Mouse (Mus musculus): ENCODE measurements around the gene Ankrd33b.

Gene Ankrd33b

GRCm38 (mm10) chr15:31304302-31304701, 63.2 kb downstream of the Ankrd33b start:
- no peak for DNase-seq (ENCODE audit: low spot score in 2 of 2)

- no peak for DNase-seq (ENCODE audit: low spot score in 2 of 2)
Observed at GRCm38 (mm10) chr15:31302293-31302990, 65.1 kb downstream of the Ankrd33b start.

DNA sequence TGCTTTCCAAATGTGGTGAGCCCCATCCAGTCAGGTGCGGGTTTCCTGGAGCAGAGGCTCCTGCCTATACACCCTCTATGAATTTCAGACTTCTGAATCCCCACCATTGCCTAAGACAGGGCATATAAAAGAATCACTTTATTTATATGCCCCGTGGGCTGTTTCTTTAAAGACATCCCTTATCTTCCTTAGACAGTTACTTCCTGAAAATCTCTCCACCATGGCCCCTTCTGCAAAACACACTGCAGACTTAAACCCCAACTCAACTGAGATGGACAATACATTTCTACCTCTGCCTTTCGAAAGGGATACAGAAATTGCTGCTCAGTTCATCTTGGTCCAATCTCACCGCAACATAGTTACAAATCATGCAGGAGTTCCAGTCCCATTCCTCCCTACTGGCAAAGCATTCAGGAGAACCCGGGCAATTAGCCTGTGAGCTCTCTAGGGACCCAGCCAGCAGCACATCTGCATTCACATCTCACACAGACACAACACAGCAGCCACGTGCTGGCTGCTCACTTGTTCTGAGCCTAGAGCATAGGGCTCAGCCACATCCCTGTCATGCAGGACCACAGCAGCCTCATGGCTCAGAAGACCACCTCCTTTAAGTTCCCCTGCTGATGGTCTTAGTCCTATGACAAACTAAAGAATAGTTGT, 68.1 kb downstream of the Ankrd33b start:
- DNase-seq (ENCODE audit: low spot score in 2 of 2) = peak in 1 of 2 experiments; percentile 34

DNA sequence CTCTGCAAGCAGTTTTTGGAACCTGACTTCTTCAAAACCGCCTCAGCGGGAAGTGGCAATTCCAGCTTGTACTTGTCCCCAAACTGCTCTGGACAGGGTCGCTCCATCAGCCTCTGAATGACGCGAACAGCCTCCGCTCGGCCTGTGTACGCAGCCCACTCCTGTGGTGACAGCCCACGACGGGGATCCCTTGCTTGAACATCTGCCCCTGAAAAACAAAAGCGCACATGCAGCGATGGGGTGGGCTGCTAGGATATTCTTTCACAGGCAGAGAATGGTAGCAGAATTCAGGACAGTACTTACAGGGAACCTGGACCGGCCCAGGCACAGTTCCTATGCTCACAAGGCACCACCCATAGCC, 69.8 kb downstream of the Ankrd33b start:
- no peak for DNase-seq (ENCODE audit: low spot score in 2 of 2)

DNA sequence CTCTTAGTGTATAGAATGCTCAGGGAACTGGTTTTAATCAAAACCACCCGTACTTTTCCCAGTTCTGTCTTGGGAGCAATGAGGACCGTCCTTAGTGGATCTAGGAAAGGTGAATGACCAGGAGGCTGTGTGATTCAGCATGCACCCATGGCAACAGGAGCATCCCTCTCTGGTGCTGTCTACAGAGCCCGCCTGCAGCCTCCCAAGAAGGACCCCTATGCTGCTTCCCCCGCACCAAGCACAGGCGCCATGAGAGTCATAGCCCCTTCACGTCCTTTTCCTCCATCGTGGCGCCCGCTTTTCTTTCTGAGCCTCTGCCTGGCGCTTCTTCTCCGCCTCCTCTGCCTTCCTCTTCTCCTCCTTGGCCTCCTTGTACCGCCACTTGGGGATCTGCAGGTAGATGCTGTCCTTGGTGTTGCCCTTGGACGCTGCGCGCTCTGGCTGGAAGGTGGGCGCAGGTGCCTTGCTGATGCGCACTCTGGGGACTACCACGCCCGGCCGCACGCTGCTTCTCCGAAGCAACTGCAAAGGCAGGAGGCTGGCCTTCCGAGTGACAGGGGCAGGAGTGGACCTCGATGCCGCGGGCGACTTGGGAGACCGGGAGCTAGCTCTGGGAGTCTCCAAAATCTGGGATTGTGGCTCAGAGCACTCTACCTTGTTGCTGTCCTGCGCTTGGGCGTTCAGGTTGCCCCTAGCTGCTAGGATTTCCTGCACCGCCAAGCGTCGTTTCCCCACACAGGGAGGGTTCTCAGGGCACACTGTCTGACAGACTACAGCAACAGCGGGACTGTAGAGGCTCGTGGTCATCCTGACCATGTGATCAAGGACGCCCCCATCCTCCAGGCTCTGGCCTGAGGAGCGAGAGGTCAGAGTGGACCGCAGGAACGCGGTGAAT, 70.4 kb downstream of the Ankrd33b start:
- no peak for DNase-seq (ENCODE audit: low spot score in 2 of 2)

- DNase-seq (ENCODE audit: low spot score in 2 of 2) = no peak
Observed at GRCm38 (mm10) chr15:31294311-31294710, 73.2 kb downstream of the Ankrd33b start.

DNA sequence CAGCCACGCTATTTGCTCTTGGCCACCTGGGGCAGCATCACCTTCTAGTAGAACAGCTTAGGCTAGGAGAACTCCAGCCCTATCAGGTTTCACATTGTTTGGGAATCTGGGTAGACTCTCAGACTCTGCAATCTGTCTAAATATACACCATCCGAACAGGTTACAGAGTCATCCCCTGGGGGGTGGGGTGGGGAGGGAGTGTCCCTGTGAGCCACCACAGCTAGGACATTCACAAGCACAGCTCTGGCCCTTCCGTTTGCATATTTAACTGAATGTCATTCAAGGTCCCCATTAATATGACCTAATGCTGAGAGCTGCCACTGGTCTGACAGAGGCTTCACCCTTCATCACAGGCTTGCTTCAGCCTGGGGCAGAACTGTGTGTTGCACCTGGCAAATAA, 74.9 kb downstream of the Ankrd33b start:
- DNase-seq (ENCODE audit: low spot score in 2 of 2) = no peak

DNA sequence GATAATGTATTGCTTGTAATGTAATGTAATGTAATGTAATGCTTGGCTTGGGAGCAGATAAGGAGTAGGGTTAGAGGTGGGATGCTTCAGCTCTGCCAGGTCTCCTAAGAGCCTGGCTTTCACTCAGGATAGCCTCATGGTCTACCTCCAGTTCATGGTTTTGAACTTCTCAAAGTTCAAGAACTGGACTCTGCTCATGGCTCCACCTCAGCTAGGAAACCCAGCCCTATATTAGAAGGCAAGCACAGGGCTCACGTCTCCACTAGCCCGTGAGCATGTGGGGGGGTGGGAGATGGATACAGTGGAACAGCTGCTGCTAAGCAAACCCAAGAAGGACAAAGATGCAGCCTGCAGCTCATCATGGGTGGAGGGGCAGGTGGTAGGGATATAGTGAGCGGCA, 81.8 kb downstream of the Ankrd33b start:
- no peak for DNase-seq (ENCODE audit: low spot score in 2 of 2)

- peak in 1 of 2 experiments; percentile 26 for DNase-seq (ENCODE audit: low spot score in 2 of 2)
Observed at GRCm38 (mm10) chr15:31284922-31285631, 82.4 kb downstream of the Ankrd33b start.

DNA sequence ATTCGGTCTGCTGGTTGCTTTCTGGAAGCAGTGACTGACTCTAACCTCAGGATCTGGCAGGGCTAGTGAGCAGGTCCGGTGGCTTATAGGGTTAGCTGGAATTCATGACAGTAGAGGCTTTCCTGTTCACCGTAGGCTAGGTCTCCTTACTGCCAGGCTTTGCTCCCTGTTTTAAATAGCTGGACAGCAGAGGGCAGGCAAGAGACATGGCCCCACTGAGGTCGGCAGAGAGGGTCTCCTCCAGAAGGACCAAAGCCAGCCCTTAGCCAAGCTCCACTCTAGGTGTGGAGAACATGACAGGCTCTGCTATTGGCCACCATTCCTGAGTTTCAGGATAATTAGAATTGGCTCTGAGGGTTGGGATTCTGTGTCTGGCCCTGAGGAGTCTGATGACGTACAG, 83.4 kb downstream of the Ankrd33b start:
- DNase-seq (ENCODE audit: low spot score in 2 of 2) = no peak

DNA sequence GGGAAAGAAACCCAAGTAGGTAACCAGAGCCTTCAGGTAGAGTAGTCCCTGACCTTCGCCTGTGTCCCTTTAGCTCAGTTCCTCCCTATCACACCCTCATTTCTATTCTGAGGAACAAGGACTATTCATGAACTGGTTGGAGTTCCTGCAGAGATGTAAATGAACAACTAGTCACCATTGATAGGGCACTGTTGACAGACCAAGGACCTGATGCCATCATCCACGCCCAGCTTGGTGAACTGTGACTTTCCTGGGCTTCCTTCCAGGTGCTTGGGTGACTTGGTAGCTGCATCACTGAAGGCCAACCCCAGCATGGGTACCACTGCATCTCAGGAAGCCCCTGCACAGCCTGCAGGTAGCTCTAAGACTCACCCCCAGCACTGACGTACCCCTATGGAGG, 85.2 kb downstream of the Ankrd33b start:
- DNase-seq (ENCODE audit: low spot score in 2 of 2) = no peak

GRCm38 (mm10) chr15:31281830-31282229, 85.7 kb downstream of the Ankrd33b start:
- no peak for DNase-seq (ENCODE audit: low spot score in 2 of 2)

GRCm38 (mm10) chr15:31280683-31281082, 86.8 kb downstream of the Ankrd33b start:
- no peak for DNase-seq (ENCODE audit: low spot score in 2 of 2)

GRCm38 (mm10) chr15:31280059-31280458, 87.5 kb downstream of the Ankrd33b start:
- no peak for DNase-seq (ENCODE audit: low spot score in 2 of 2)

- no peak for DNase-seq (ENCODE audit: low spot score in 2 of 2)
Observed at GRCm38 (mm10) chr15:31279577-31280004, 87.9 kb downstream of the Ankrd33b start.

GRCm38 (mm10) chr15:31279120-31279519, 88.4 kb downstream of the Ankrd33b start:
- no peak for DNase-seq (ENCODE audit: low spot score in 2 of 2)

- no peak for DNase-seq (ENCODE audit: low spot score in 2 of 2)
Observed at GRCm38 (mm10) chr15:31278090-31278489, 89.4 kb downstream of the Ankrd33b start.

GRCm38 (mm10) chr15:31273509-31273908, 94.0 kb downstream of the Ankrd33b start:
- no peak for DNase-seq (ENCODE audit: low spot score in 2 of 2)

- DNase-seq (ENCODE audit: low spot score in 2 of 2) = no peak
Observed at GRCm38 (mm10) chr15:31272695-31273094, 94.8 kb downstream of the Ankrd33b start.

- no peak for DNase-seq (ENCODE audit: low spot score in 2 of 2)
Observed at GRCm38 (mm10) chr15:31269558-31269957, 98.0 kb downstream of the Ankrd33b start.

DNA sequence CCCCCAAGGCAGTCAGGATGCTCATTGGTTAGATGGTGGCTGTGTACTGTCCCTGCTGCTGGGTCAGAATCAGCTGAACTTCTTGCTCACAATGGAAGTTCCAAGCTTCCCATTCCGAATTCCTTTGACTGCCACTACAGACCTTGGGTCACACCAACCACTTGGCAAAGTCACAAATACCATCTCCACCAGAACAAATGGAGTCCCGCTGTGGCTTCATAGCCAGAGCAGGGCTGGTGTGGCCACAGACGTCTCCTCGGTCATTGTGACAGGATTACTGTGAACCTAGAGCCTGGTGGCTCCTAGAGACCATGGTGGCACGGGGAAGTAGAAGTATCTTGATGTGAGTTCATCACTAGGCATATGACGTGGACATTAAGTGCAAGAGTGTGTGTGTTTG, 99.4 kb downstream of the Ankrd33b start:
- DNase-seq (ENCODE audit: low spot score in 2 of 2) = no peak

DNA sequence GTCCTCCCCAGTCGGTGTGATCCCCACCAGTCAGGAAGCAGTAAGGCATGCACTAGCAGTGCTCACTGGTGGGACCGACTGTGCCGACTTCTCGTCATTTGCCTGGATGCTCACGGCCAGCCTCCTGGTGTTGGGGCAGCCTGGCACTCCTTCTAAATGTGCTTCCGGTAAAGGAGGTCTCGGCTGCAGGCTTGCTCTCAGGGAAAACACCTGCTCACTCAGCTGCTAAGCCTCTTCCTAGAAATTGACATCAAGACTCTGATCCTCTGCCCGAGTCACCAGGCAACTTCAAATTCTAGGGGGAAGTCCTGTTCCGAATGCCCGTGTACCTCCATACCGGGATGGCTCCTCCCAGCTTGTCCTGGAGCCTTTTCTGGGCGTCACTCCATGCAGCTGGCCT, 101.7 kb downstream of the Ankrd33b start:
- DNase-seq (ENCODE audit: low spot score in 2 of 2) = no peak

Data from frontal cortex, postnatal 36 days (tissue).